Mouse (Mus musculus) liver, embryonic 14.5 days (tissue): ENCODE measurements around the gene Derl3.

ENCODE experiments used
- CTCF ChIP-seq: IDR thresholded peaks from 2 replicates; pipeline ENCODE4 v1.5.1; 2016; ENCODE audit warnings: antibody characterized with exemption, low read depth, control low read depth
- EP300 ChIP-seq: IDR thresholded peaks from 2 replicates; pipeline ENCODE4 v1.6.1; 2016; ENCODE audit warnings: antibody characterized with exemption, low read depth

- TF ChIP-seq CTCF (no peak), EP300 (no peak)
Observed at GRCm38 (mm10) chr10:75944066-75944772, 51.0 kb downstream of the Derl3 start.
